Mouse (Mus musculus) heart, postnatal 10 days (tissue): ENCODE data around the gene Ccl21a. TPM values are rescaled to one million over a fixed set of nuclear protein-coding genes. Genes with fewer than 3 reads are reported as not detected.
"Not testable (repeated sequence)": the region's sequence is repeated elsewhere in the genome, so short reads cannot be mapped to it uniquely, and the experiment has no call there.

ENCODE experiments used
- DNase-seq, 2 experiments: peaks; one replicate each; pipeline ENCODE4 v3.0.0; 2021
- intact Hi-C: fragments of 180-260 bp; cut with DNase I; formaldehyde crosslinking; loops from one replicate; pipeline ENCODE4 v1.15.1; 2025
- total RNA-seq, 2 experiments: library from RNA; stranded (reverse); gene quantifications; 2 replicates each; pipeline ENCODE4 v1.2.3; 2021

Ccl21a gene
- total RNA-seq, result 10 to 100 TPM; 17.4 to 18.5 TPM

- intact Hi-C loops, DNase-seq: not testable (repeated sequence)
These were observed at the start of gene Ccl21a for GRCm38 (mm10) chr4:42773893-42774292. Gene Ccl21a, minus strand, starts transcription at chr4:42773993.

GRCm38 (mm10) chr4:42756477-42756876 is 17.3 kb downstream of the Ccl21a start, which contains the start of gene Ccl19:
Gene Ccl19, minus strand, starts transcription at chr4:42756577.
- DNase-seq, intact Hi-C loops: not testable (repeated sequence)

- intact Hi-C loops, DNase-seq: not testable (repeated sequence)
These were observed 38.5 kb downstream of the Ccl21a start, which contains the start of gene 4930578G10Rik for GRCm38 (mm10) chr4:42735245-42735644. Gene 4930578G10Rik, plus strand, starts transcription at chr4:42735545.

Other genes with a start within 250 kb of the Ccl21a start
- gene Fam205a2, start 245.8 kb downstream of the Ccl21a start, total RNA-seq, result under 1 TPM in 1 of 2 experiments, not detected in 1; 0.07 TPM
- gene Gm10591, start 161.8 kb downstream of the Ccl21a start, total RNA-seq, result not detected
- gene Gm2564, start 144.3 kb downstream of the Ccl21a start, total RNA-seq, result 1 to 10 TPM; 1.4 to 2.0 TPM
- not detected for gene Ccl27b, start 118.7 kb downstream of the Ccl21a start, total RNA-seq
- gene Il11ra2, start 112.1 kb downstream of the Ccl21a start, total RNA-seq, result not detected
- gene 4930578G10Rik, start 38.4 kb downstream of the Ccl21a start, total RNA-seq, result not detected
- gene Ccl19, start 17.4 kb downstream of the Ccl21a start, total RNA-seq, result not detected
- not detected for gene Fam205a1, start 79.9 kb upstream of the Ccl21a start, total RNA-seq
- gene Gm12394, start 82.8 kb upstream of the Ccl21a start, total RNA-seq, result under 1 TPM in 1 of 2 experiments, not detected in 1; 0.07 TPM
- gene Fam205c, start 100.2 kb upstream of the Ccl21a start, total RNA-seq, result 1 to 10 TPM; 2.7 to 2.9 TPM
- gene Phf24, start 142.7 kb upstream of the Ccl21a start, total RNA-seq, result 1 to 10 TPM; 8.0 to 9.5 TPM
- 10 to 100 TPM; 61.8 to 68.9 TPM for gene Dnajb5, start 175.8 kb upstream of the Ccl21a start, total RNA-seq
- not detected for gene 1700022I11Rik, start 195.6 kb upstream of the Ccl21a start, total RNA-seq
- 100 to 1,000 TPM; 306 to 324 TPM for gene Vcp, start 226.5 kb upstream of the Ccl21a start, total RNA-seq
- 1 to 10 TPM; 5.8 to 6.7 TPM for gene Fancg, start 236.5 kb upstream of the Ccl21a start, total RNA-seq